Mouse (Mus musculus): ENCODE results near the gene Rgs3. TPM values are rescaled to one million over a fixed set of nuclear protein-coding genes. Genes with fewer than 3 reads are reported as not detected.

Gene Rgs3
- polyA plus RNA-seq, 2 experiments = 3.6 to 3.9 TPM

- no peaks in the 10 kb centered on the region for H3K9me3 ChIP-seq (ENCODE audit: control insufficient read depth, low read length)
- ATAC-seq (ENCODE audit: insufficient read depth) = peak; percentile 41; the same call in 1 of the 2 replicates
- no peak overlapping the region for H3K4me3 ChIP-seq (ENCODE audit: insufficient read depth in 1 of 2, low read depth in 2 of 2, low read length in 2 of 2)
- no peak for TF ChIP-seq CTCF (IDR thresholded peaks at IDR 0.05; ENCODE audit: low read depth)
- TF ChIP-seq EP300 (IDR thresholded peaks at IDR 0.05; ENCODE audit: low read depth) = no peak
- no peak overlapping the region for H3K9ac ChIP-seq (replicated peaks)
- 22% methylated on average over 16 of the region's 16 CpGs for WGBS (ENCODE audit: insufficient replicate concordance)
- no peak overlapping the region for H3K4me2 ChIP-seq (ENCODE audit: low read depth)
- no peaks in the 10 kb centered on the region for H3K4me1 ChIP-seq (replicated peaks; ENCODE audit: control insufficient read depth in 2 of 2, insufficient read depth in 2 of 2, low read length in 1 of 2)
- H3K36me3 ChIP-seq (replicated peaks; ENCODE audit: control insufficient read depth, insufficient read depth, low read depth) = no peaks in the 10 kb centered on the region
- DNase-seq (ENCODE audit: low read depth in 3 of 3, low spot score in 3 of 3) = no peak
- no peak overlapping the region for H3K27ac ChIP-seq
- no peaks in the 10 kb centered on the region for H3K27me3 ChIP-seq (ENCODE audit: control insufficient read depth, insufficient read depth, low read length)
Observed at GRCm38 (mm10) chr4:62619232-62619964, 59.8 kb downstream of the Rgs3 start.

- ATAC-seq (ENCODE audit: insufficient read depth) = no peak
- Histone ChIP-seq H3K9me3 (ENCODE audit: control insufficient read depth, low read length) (no peaks in the 10 kb centered on the region), H3K27me3 (ENCODE audit: control insufficient read depth, insufficient read depth, low read length) (no peaks in the 10 kb centered on the region), H3K4me1 (replicated peaks; ENCODE audit: control insufficient read depth in 2 of 2, insufficient read depth in 2 of 2, low read length in 1 of 2) (no peaks in the 10 kb centered on the region), H3K9ac (replicated peaks) (no peak overlapping the region), H3K4me3 (ENCODE audit: insufficient read depth in 1 of 2, low read depth in 2 of 2, low read length in 2 of 2) (no peak overlapping the region), H3K4me2 (ENCODE audit: low read depth) (no peak overlapping the region), H3K36me3 (replicated peaks; ENCODE audit: control insufficient read depth, insufficient read depth, low read depth) (no peaks in the 10 kb centered on the region), H3K27ac (no peak overlapping the region)
- WGBS (ENCODE audit: insufficient replicate concordance) = 63% methylated on average over 3 of the region's 3 CpGs
- no peak for TF ChIP-seq CTCF (IDR thresholded peaks at IDR 0.05; ENCODE audit: low read depth)
- TF ChIP-seq EP300 (IDR thresholded peaks at IDR 0.05; ENCODE audit: low read depth) = no peak
- DNase-seq (ENCODE audit: low read depth in 3 of 3, low spot score in 3 of 3) = no peak
Observed at GRCm38 (mm10) chr4:62619965-62620244, 60.3 kb downstream of the Rgs3 start.

- 63% methylated on average over 9 of the region's 9 CpGs for WGBS (ENCODE audit: insufficient replicate concordance)
- Histone ChIP-seq H3K36me3 (replicated peaks; ENCODE audit: control insufficient read depth, insufficient read depth, low read depth) (no peaks in the 10 kb centered on the region), H3K4me2 (ENCODE audit: low read depth) (no peak overlapping the region; the same call in 1 of the 2 replicates), H3K4me1 (replicated peaks; ENCODE audit: control insufficient read depth in 2 of 2, insufficient read depth in 2 of 2, low read length in 1 of 2) (no peaks in the 10 kb centered on the region), H3K9ac (replicated peaks) (no peak overlapping the region), H3K4me3 (ENCODE audit: insufficient read depth in 1 of 2, low read depth in 2 of 2, low read length in 2 of 2) (no peak overlapping the region), H3K27ac (no peak overlapping the region), H3K9me3 (ENCODE audit: control insufficient read depth, low read length) (no peaks in the 10 kb centered on the region), H3K27me3 (ENCODE audit: control insufficient read depth, insufficient read depth, low read length) (no peaks in the 10 kb centered on the region)
- DNase-seq (ENCODE audit: low read depth in 3 of 3, low spot score in 3 of 3) = no peak
- ATAC-seq (ENCODE audit: insufficient read depth) = no peak
- TF ChIP-seq CTCF (IDR thresholded peaks at IDR 0.05; ENCODE audit: low read depth) (no peak), EP300 (IDR thresholded peaks at IDR 0.05; ENCODE audit: low read depth) (no peak)
Observed at GRCm38 (mm10) chr4:62621151-62621550, 61.5 kb downstream of the Rgs3 start.

GRCm38 (mm10) chr4:62621880-62622675 lies 62.4 kb downstream of the Rgs3 start:
- H3K36me3 ChIP-seq (replicated peaks; ENCODE audit: control insufficient read depth, insufficient read depth, low read depth) = no peaks in the 10 kb centered on the region
- H3K4me2 ChIP-seq (ENCODE audit: low read depth) = no peak overlapping the region
- TF ChIP-seq CTCF (IDR thresholded peaks at IDR 0.05; ENCODE audit: low read depth) (no peak), EP300 (IDR thresholded peaks at IDR 0.05; ENCODE audit: low read depth) (no peak)
- no peak for ATAC-seq (ENCODE audit: insufficient read depth)
- no peaks in the 10 kb centered on the region for H3K27me3 ChIP-seq (ENCODE audit: control insufficient read depth, insufficient read depth, low read length)
- H3K9ac ChIP-seq (replicated peaks) = no peak overlapping the region; the same call in 1 of the 2 replicates
- H3K27ac ChIP-seq = no peak overlapping the region
- no peaks in the 10 kb centered on the region for H3K9me3 ChIP-seq (ENCODE audit: control insufficient read depth, low read length)
- H3K4me1 ChIP-seq (replicated peaks; ENCODE audit: control insufficient read depth in 2 of 2, insufficient read depth in 2 of 2, low read length in 1 of 2) = peaks cover 0 to under 1% of the 10 kb centered on the region in 2 experiments; a peak in 2 of 4 replicates
- no peak overlapping the region for H3K4me3 ChIP-seq (ENCODE audit: insufficient read depth in 1 of 2, low read depth in 2 of 2, low read length in 2 of 2)
- 56% methylated on average over 14 of the region's 14 CpGs for WGBS (ENCODE audit: insufficient replicate concordance)
- no peak for DNase-seq (ENCODE audit: low read depth in 3 of 3, low spot score in 3 of 3)
